Mouse (Mus musculus) neural tube, embryonic 11.5 days (tissue): ENCODE data around the gene Sec14l1. TPM values are rescaled to one million over a fixed set of nuclear protein-coding genes. Genes with fewer than 3 reads are reported as not detected.

Source experiments
- ATAC-seq: fragments of 200-750 bp; cut with Nextera tagmentation; 2 replicates; pipeline ENCODE4 v1.8.0; 2017; ENCODE audit warnings: moderate number of reproducible peaks, mild to moderate bottlenecking, moderate TSS enrichment, moderate library complexity; ENCODE audit not compliant: insufficient read depth, low FRiP score, low TSS enrichment
- DNase-seq: peaks from one replicate; pipeline ENCODE4 v3.0.0-alpha.2; 2015; ENCODE audit warnings: low spot score
- H3K27ac ChIP-seq: fragments of 300-500 bp; sonication (generic); 2 replicates; pipeline ENCODE4 v1.5.1; 2014; ENCODE audit warnings: low read depth, mild to moderate bottlenecking, low read length
- H3K27me3 ChIP-seq: fragments of 300-500 bp; sonication (generic); 2 replicates; pipeline ENCODE4 v1.6.1; 2014; ENCODE audit warnings: mild to moderate bottlenecking, low read length, mixed read lengths; ENCODE audit not compliant: control insufficient read depth, insufficient read depth
- H3K36me3 ChIP-seq: fragments of 300-500 bp; sonication (generic); 2 replicates; pipeline ENCODE4 v1.6.1; 2014; ENCODE audit warnings: mild to moderate bottlenecking, low read length, moderate library complexity, mixed read lengths; ENCODE audit not compliant: control insufficient read depth, insufficient read depth
- H3K4me1 ChIP-seq: fragments of 300-500 bp; sonication (generic); 2 replicates; pipeline ENCODE4 v1.6.1; 2014; ENCODE audit warnings: low read length, mixed read lengths; ENCODE audit not compliant: control insufficient read depth, insufficient read depth
- H3K4me2 ChIP-seq: fragments of 300-500 bp; sonication (generic); 2 replicates; pipeline ENCODE4 v1.6.1; 2014; ENCODE audit warnings: low read depth, mild to moderate bottlenecking, moderate library complexity
- H3K4me3 ChIP-seq: fragments of 300-500 bp; sonication (generic); 2 replicates; pipeline ENCODE4 v1.5.1; 2014; ENCODE audit warnings: low read depth, low read length
- H3K9ac ChIP-seq: fragments of 300-500 bp; sonication (generic); 2 replicates; pipeline ENCODE4 v1.6.1; 2014; ENCODE audit warnings: mild to moderate bottlenecking, low read length
- H3K9me3 ChIP-seq: fragments of 300-500 bp; sonication (generic); 2 replicates; pipeline ENCODE4 v1.6.1; 2016; ENCODE audit warnings: low read length; ENCODE audit not compliant: control insufficient read depth
- WGBS: fragments of 180-500 bp; shearing (Covaris S2); extraction: QIAGEN DNeasy Blood & Tissue Kit; methylation state at CpG from one replicate; pipeline ENCODE4 v1.1.7; 2014; 5-methylcytosine and 5-hydroxymethylcytosine counted together
- polyA plus RNA-seq: library from polyadenylated mRNA; unstranded; fragments of >200 nt; fragmentation: Nextera tagmentation; extraction: Ambion mirVana; gene quantifications from 2 replicates; pipeline ENCODE4 v1.2.1, GENCODE M21; 2014

The Sec14l1 gene
- polyA plus RNA-seq, 1 experiment from 2014 or later, result 44.2 TPM

- Histone ChIP-seq H3K4me2 (no peak overlapping the region), H3K36me3 (no peaks in the 10 kb centered on the region), H3K27me3 (no peaks in the 10 kb centered on the region), H3K27ac (no peak overlapping the region), H3K9ac (no peak overlapping the region), H3K4me1 (no peaks in the 10 kb centered on the region; the same call in 1 of the 2 replicates), H3K4me3 (no peak overlapping the region), H3K9me3 (no peaks in the 10 kb centered on the region)
- no peak for ATAC-seq
- DNase-seq, result no peak
- WGBS, result 91% methylated on average over 18 of the region's 19 CpGs
These were observed 55.0 kb downstream of the Sec14l1 start for GRCm38 (mm10) chr11:117169801-117170565.

GRCm38 (mm10) chr11:117174098-117174892, 59.3 kb downstream of the Sec14l1 start:
- Histone ChIP-seq H3K27me3 (no peaks in the 10 kb centered on the region), H3K4me3 (no peak overlapping the region), H3K27ac (no peak overlapping the region), H3K36me3 (no peaks in the 10 kb centered on the region), H3K9me3 (no peaks in the 10 kb centered on the region), H3K4me1 (no peaks in the 10 kb centered on the region; the same call in 1 of the 2 replicates), H3K4me2 (peak overlapping the region; percentile 28), H3K9ac (no peak overlapping the region)
- no peak for DNase-seq
- WGBS, result 52% methylated on average over 17 of the region's 18 CpGs
- no peak for ATAC-seq

GRCm38 (mm10) chr11:117174924-117175323, 60.0 kb downstream of the Sec14l1 start:
- 61% methylated on average over 15 of the region's 15 CpGs for WGBS
- peak overlapping the region; percentile 28 for H3K4me2 ChIP-seq
- H3K4me3 ChIP-seq, result no peak overlapping the region
- no peaks in the 10 kb centered on the region for H3K36me3 ChIP-seq
- H3K9ac ChIP-seq, result no peak overlapping the region
- no peak overlapping the region for H3K27ac ChIP-seq
- no peaks in the 10 kb centered on the region for H3K27me3 ChIP-seq
- DNase-seq (peak; percentile 43), ATAC-seq (no peak)
- no peaks in the 10 kb centered on the region; the same call in 1 of the 2 replicates for H3K4me1 ChIP-seq
- H3K9me3 ChIP-seq, result no peaks in the 10 kb centered on the region

GRCm38 (mm10) chr11:117175472-117175871, 60.5 kb downstream of the Sec14l1 start:
- WGBS, result 83% methylated on average over 12 of the region's 12 CpGs
- Histone ChIP-seq H3K9me3 (no peaks in the 10 kb centered on the region), H3K4me1 (no peaks in the 10 kb centered on the region; the same call in 1 of the 2 replicates), H3K4me2 (no peak overlapping the region), H3K4me3 (no peak overlapping the region), H3K27me3 (no peaks in the 10 kb centered on the region), H3K9ac (no peak overlapping the region), H3K36me3 (no peaks in the 10 kb centered on the region), H3K27ac (no peak overlapping the region)
- DNase-seq, result no peak
- ATAC-seq, result no peak

- 35% methylated on average over 5 of the region's 5 CpGs for WGBS
- DNase-seq, result peak; percentile 47
- H3K4me1 ChIP-seq, result no peaks in the 10 kb centered on the region; the same call in 1 of the 2 replicates
- no peak overlapping the region for H3K27ac ChIP-seq
- no peak overlapping the region for H3K9ac ChIP-seq
- no peaks in the 10 kb centered on the region for H3K27me3 ChIP-seq
- 0 out of 2 replicates have a peak, but pooled peaks cover 1% of the 10 kb centered on the region for H3K9me3 ChIP-seq
- no peak overlapping the region for H3K4me2 ChIP-seq
- H3K36me3 ChIP-seq, result no peaks in the 10 kb centered on the region
- ATAC-seq, result peak; percentile 20; the same call in 1 of the 2 replicates
- no peak overlapping the region for H3K4me3 ChIP-seq
These were observed 61.3 kb downstream of the Sec14l1 start for GRCm38 (mm10) chr11:117176304-117176703.

GRCm38 (mm10) chr11:117176900-117177299, 61.9 kb downstream of the Sec14l1 start:
- DNase-seq, result peak; percentile 11
- Histone ChIP-seq H3K27ac (no peak overlapping the region), H3K36me3 (no peaks in the 10 kb centered on the region), H3K4me3 (no peak overlapping the region), H3K27me3 (no peaks in the 10 kb centered on the region), H3K9ac (no peak overlapping the region), H3K4me2 (no peak overlapping the region), H3K9me3 (0 out of 2 replicates have a peak, but pooled peaks cover 2% of the 10 kb centered on the region), H3K4me1 (no peaks in the 10 kb centered on the region; the same call in 1 of the 2 replicates)
- ATAC-seq, result no peak
- 74% methylated on average over 5 of the region's 5 CpGs for WGBS

- H3K36me3 ChIP-seq, result no peaks in the 10 kb centered on the region
- DNase-seq, result peak; percentile 87
- H3K27ac ChIP-seq, result no peak overlapping the region
- H3K27me3 ChIP-seq, result no peaks in the 10 kb centered on the region
- H3K4me1 ChIP-seq, result no peaks in the 10 kb centered on the region; the same call in 1 of the 2 replicates
- 60% methylated on average over 8 of the region's 11 CpGs for WGBS
- no peak overlapping the region for H3K9ac ChIP-seq
- ATAC-seq, result 0 out of 2 replicates have a peak, but pooled peaks have one; percentile 61
- H3K4me3 ChIP-seq, result no peak overlapping the region
- H3K4me2 ChIP-seq, result no peak overlapping the region
- 0 out of 2 replicates have a peak, but pooled peaks cover 2% of the 10 kb centered on the region for H3K9me3 ChIP-seq
These were observed 62.5 kb downstream of the Sec14l1 start for GRCm38 (mm10) chr11:117177303-117177979.

- no peak for DNase-seq
- no peak overlapping the region for H3K9ac ChIP-seq
- ATAC-seq, result no peak
- 0 out of 2 replicates have a peak, but pooled peaks cover 2% of the 10 kb centered on the region for H3K9me3 ChIP-seq
- WGBS, result 80% methylated on average over 5 of the region's 5 CpGs
- no peaks in the 10 kb centered on the region for H3K36me3 ChIP-seq
- no peak overlapping the region for H3K4me2 ChIP-seq
- no peaks in the 10 kb centered on the region for H3K4me1 ChIP-seq
- H3K27ac ChIP-seq, result no peak overlapping the region
- H3K4me3 ChIP-seq, result no peak overlapping the region
- H3K27me3 ChIP-seq, result no peaks in the 10 kb centered on the region
These were observed 64.9 kb downstream of the Sec14l1 start for GRCm38 (mm10) chr11:117179902-117180301.
